Mouse (Mus musculus) C2C12 (cell line): ENCODE results near the gene Kpna3. TPM values are rescaled to one million over a fixed set of nuclear protein-coding genes. Genes with fewer than 3 reads are reported as not detected.
A peak's percentile ranks its signal among the peaks of the same experiment; 100 is the strongest.

Source experiments
- H3K27me3 ChIP-seq: one replicate; pipeline ENCODE4 v1.6.1; 2011; ENCODE audit not compliant: control insufficient read depth, insufficient read depth, insufficient read length
- H3K36me3 ChIP-seq: one replicate; pipeline ENCODE4 v1.6.1; 2011; ENCODE audit not compliant: control insufficient read depth, insufficient read depth
- H3K4me3 ChIP-seq: one replicate; pipeline ENCODE4 v1.5.1; 2011; ENCODE audit warnings: mild to moderate bottlenecking, control low read depth; ENCODE audit not compliant: poor library complexity, insufficient read depth, severe bottlenecking
- H3K79me2 ChIP-seq: one replicate; pipeline ENCODE4 v1.6.1; 2011; ENCODE audit not compliant: control insufficient read depth, insufficient read depth
- H3K79me3 ChIP-seq: one replicate; pipeline ENCODE4 v1.6.1; 2011; ENCODE audit warnings: low read depth, control low read depth
- H3ac ChIP-seq: one replicate; pipeline ENCODE3; 2011; ENCODE audit warnings: low read depth; ENCODE audit not compliant: control insufficient read depth, insufficient read length
- CEBPB ChIP-seq: IDR thresholded peaks from one replicate; pipeline ENCODE4 v1.6.1; 2011; ENCODE audit warnings: low read depth, mild to moderate bottlenecking, control low read depth, moderate library complexity
- CTCF ChIP-seq: IDR thresholded peaks from one replicate; pipeline ENCODE4 v1.5.1; 2011; ENCODE audit not compliant: control insufficient read depth, insufficient read depth, insufficient read length
- FOSL1 ChIP-seq: IDR thresholded peaks from one replicate; pipeline ENCODE4 v1.8.0; 2011; ENCODE audit warnings: mild to moderate bottlenecking, low read length; ENCODE audit not compliant: poor library complexity, insufficient read depth, severe bottlenecking
- MAX ChIP-seq: IDR thresholded peaks from one replicate; pipeline ENCODE4 v1.6.1; 2011; ENCODE audit warnings: mild to moderate bottlenecking, control low read depth
- MYOD1 ChIP-seq: IDR thresholded peaks from one replicate; pipeline ENCODE4 v1.6.1; 2011; ENCODE audit warnings: low read depth; ENCODE audit not compliant: control insufficient read depth, insufficient read length
- MYOG ChIP-seq: IDR thresholded peaks from one replicate; pipeline ENCODE4 v1.6.1; 2011; ENCODE audit not compliant: control insufficient read depth, insufficient read length; ENCODE audit errors: extremely low read depth
- USF1 ChIP-seq: IDR thresholded peaks from one replicate; pipeline ENCODE4 v1.6.1; 2011; ENCODE audit warnings: low read depth, mild to moderate bottlenecking, control low read depth, moderate library complexity
- polyA plus RNA-seq: library from polyadenylated mRNA; unstranded; fragments of >200 nt; fragmentation: generic; extraction: Trizol; gene quantifications from one replicate; pipeline ENCODE4 v1.2.1, GENCODE M21; 2012; ENCODE audit warnings: missing spikeins

Gene Kpna3
- polyA plus RNA-seq, 1 experiment = 14.9 TPM

DNA sequence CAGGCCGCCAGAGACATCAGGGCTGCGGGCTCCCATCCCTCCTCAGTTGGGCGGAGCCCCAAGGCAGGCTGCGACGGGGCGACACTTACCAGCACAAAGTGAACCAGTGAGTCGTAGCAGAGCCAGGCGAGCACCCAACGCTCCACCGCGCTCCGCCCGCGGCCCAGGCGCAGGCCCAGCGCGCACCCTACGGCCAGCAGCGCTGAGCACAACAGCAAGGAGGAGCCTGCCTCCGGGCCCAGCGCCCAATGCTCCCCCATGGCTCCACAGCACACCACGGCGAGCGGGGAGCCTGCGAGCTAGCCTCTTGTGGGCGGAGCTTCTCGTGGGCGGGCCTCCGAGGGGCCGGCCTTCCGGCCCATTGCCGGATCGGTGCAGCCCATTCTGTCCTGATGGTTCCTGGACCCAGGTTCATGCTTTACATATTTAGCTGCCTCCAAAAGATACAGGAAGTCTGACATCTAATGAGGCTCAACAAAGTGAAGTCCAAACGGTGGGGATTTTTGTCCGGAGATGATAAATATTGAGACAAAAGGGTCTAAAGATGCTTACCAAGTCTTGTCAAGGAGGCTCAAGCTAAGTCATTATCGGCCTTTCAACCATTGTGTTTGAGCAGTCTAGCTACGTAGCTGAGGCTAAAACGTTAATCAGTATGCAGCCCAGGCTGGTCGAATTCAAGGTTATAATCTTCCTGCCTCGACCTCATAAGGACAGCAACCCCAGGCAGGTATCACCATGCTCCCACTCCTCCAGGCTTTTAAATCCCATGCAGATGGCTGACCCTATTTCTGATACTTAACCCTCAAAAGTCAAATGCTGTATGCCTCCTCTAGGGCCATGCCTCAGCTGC is 79.3 kb downstream of the Kpna3 start, which contains the start of gene Ebpl:
TSS of gene Ebpl (minus strand) at position 309 of the 850 bp plus-strand sequence.
- no peaks in the 10 kb centered on the region for H3K27me3 ChIP-seq
- peak within 1 kb of the TSS; percentile 26 for H3K4me3 ChIP-seq
- no peaks in the 10 kb centered on the region for H3K79me2 ChIP-seq
- H3K79me3 ChIP-seq = no peaks in the 10 kb centered on the region
- H3K36me3 ChIP-seq = peaks cover 14% of the 10 kb centered on the region
- TF ChIP-seq MYOG (no peak), CEBPB (no peak), CTCF (no peak), FOSL1 (no peak), MAX (no peak), MYOD1 (no peak), USF1 (no peak)
- peak within 1 kb of the TSS; percentile 65 for H3ac ChIP-seq

DNA sequence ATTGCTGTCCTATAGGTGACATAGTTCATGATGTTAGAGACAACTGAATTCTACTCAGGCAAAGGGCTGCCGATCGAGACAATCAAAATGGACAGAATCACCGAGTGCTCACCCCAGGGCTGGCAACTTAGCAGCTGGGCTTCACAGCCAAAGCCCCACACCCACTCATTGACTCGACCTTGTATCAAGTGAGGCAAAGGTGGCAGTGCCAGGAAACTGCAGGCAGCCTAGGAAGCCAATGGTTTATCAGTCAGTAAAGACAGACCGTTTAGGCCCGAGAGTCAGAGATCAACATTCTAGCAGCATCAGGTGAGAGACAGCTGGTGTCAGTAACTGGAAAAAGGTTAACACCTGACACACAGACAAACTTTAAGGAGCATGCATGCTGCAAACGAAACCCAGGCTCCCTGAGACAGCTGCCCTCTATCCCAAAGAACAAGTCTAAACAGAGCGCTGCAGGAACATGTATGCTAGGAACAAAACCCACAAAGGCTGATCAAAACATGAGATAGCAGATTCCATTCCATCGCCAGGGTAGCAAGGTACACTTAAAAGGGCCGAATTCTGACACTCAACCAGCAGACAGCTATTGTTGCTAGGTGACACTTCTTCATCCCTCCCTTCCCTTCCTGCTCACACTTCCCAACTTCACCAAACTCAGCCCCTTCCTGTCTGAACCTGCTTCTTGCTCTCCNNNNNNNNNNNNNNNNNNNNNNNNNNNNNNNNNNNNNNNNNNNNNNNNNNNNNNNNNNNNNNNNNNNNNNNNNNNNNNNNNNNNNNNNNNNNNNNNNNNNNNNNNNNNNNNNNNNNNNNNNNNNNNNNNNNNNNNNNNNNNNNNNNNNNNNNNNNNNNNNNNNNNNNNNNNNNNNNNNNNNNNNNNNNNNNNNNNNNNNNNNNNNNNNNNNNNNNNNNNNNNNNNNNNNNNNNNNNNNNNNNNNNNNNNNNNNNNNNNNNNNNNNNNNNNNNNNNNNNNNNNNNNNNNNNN is 85.1 kb downstream of the Kpna3 start:
- TF ChIP-seq MAX (no peak), FOSL1 (no peak), MYOD1 (no peak), CEBPB (no peak), MYOG (no peak), CTCF (no peak), USF1 (no peak)
- Histone ChIP-seq H3K27me3 (no peaks in the 10 kb centered on the region), H3K79me3 (no peaks in the 10 kb centered on the region), H3ac (no peak overlapping the region), H3K79me2 (no peaks in the 10 kb centered on the region), H3K4me3 (no peak overlapping the region), H3K36me3 (no peaks in the 10 kb centered on the region)

DNA sequence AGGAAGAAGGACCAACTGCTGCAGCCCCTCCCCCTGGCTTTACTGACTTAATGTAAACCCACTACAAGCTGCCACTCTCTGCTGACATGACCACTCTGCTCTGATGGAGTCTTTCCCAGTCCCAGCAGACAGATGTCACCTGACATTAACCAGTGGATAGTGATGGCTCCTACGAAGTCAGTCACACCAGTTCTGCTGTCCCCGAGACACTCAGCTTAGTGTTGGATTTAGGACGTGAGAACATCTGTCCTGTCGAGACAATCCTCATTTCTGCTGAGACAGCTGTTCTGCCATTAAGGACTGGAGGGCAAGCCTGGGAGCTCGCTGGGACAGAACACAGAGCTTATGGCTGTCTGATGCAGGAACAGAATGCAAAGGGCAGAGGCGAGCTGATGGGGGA is 88.9 kb downstream of the Kpna3 start:
- H3K79me3 ChIP-seq = no peaks in the 10 kb centered on the region
- no peaks in the 10 kb centered on the region for H3K36me3 ChIP-seq
- H3K79me2 ChIP-seq = no peaks in the 10 kb centered on the region
- no peak overlapping the region for H3ac ChIP-seq
- H3K4me3 ChIP-seq = no peak overlapping the region
- no peaks in the 10 kb centered on the region for H3K27me3 ChIP-seq
- TF ChIP-seq CTCF (no peak), MYOG (no peak), MYOD1 (no peak), FOSL1 (no peak), USF1 (no peak), MAX (no peak), CEBPB (no peak)

DNA sequence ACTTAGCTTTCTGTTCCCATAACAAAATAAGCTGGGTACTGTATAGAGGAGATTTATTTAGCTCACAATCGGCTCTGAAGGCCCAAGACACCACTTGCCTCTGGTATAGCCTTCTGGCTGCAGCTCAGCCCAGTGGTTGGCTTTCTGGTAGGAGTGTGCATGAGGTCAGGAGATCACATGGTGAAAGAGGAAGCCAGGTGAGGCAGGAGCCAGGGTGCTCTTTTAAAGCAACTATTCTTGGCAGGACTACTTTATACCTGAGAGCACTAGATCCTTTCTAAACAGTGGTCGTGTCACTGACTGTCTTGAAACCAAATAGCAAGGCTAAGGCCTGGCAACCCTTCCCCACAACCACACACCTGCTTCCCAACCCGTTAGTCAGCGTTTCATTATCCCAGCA is 89.8 kb downstream of the Kpna3 start:
- no peak for TF ChIP-seq MYOD1
- TF ChIP-seq CTCF = no peak
- TF ChIP-seq MYOG = no peak
- no peak for TF ChIP-seq CEBPB
- TF ChIP-seq USF1 = no peak
- TF ChIP-seq MAX = no peak
- no peak for TF ChIP-seq FOSL1

DNA sequence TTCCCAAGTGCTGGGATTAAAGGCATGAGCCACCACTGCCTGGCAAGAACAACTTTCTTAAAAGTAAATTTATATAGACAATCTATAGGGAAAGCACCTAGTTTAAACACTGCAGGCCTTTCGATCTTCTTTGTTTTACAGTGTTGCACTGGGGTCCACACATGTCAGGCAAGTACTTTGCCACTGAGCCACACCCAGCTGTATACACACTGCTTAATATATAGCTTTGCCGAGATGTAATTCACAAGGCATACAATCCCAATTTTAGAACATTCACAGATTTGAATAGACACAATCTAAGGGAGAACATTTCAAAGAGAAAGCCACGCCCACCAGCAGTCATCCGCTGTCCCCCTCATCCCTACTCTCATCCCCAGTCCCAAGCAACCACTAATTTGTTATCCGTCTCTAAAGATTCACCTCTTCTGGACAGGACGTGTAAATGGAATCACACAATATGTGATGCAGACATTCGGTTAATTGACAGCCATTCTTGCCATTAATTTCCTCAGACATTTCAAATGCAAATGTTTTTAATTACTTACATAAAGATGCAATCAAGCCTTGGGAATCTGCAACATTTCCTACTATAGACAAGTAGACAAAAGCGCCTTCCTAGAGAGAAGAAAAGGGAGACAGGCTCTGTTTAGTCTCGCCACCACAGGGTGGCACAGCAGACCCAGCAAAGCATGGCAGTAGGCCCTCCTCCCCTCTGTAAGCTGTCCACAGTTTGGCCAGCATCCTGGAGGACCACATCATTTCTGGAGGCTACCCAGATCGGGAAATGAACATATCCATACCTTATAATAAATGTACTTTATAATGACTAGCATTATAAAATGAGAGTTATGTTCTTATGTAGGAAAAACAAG is 92.6 kb downstream of the Kpna3 start:
- TF ChIP-seq CTCF (peak; percentile 32), CEBPB (no peak)
- no peak overlapping the region for H3K4me3 ChIP-seq
- no peaks in the 10 kb centered on the region for H3K27me3 ChIP-seq
- no peaks in the 10 kb centered on the region for H3K79me3 ChIP-seq
- no peak overlapping the region for H3ac ChIP-seq
- H3K36me3 ChIP-seq = no peaks in the 10 kb centered on the region
- H3K79me2 ChIP-seq = no peaks in the 10 kb centered on the region

More for the DNA sequence above, 89.8 kb downstream of the Kpna3 start:
- Histone ChIP-seq H3K4me3 (no peak overlapping the region), H3K79me3 (no peaks in the 10 kb centered on the region), H3K79me2 (no peaks in the 10 kb centered on the region), H3ac (no peak overlapping the region), H3K36me3 (no peaks in the 10 kb centered on the region), H3K27me3 (no peaks in the 10 kb centered on the region)
